Mouse (Mus musculus) heart, adult 2 months (tissue): ENCODE measurements around the gene Fam122a.

Source experiments
- CTCF ChIP-seq: fragments of 200-600 bp; IDR thresholded peaks from 2 replicates; pipeline ENCODE4 v1.8.1; 2022; ENCODE audit warnings: antibody characterized with exemption, mild to moderate bottlenecking, moderate library complexity
- EP300 ChIP-seq: fragments of 200-500 bp; IDR thresholded peaks from 2 replicates; pipeline ENCODE4 v1.6.1; 2011; ENCODE audit warnings: low read depth, low read length, control low read depth; ENCODE audit not compliant: insufficient read depth

GRCm38 (mm10) chr19:24521997-24522396, 44.8 kb upstream of the Fam122a start:
- TF ChIP-seq CTCF (no peak), EP300 (no peak)
